Mouse (Mus musculus) adrenal gland (tissue): ENCODE results near the gene Hlf.

ENCODE experiments used
- intact Hi-C: fragments of 180-260 bp; cut with DNase I; formaldehyde crosslinking; loops from one replicate; pipeline ENCODE4 v1.15.1; 2025

Hlf gene

GRCm38 (mm10) chr11:90345746-90346145 lies 44.9 kb downstream of the Hlf start:
- intact Hi-C loops, result no loop called here

GRCm38 (mm10) chr11:90342858-90343257 lies 47.8 kb downstream of the Hlf start:
- intact Hi-C loops, result no loop called here

- intact Hi-C loops, result no loop called here
Measured at GRCm38 (mm10) chr11:90342267-90342666, 48.4 kb downstream of the Hlf start.

- intact Hi-C loops, result no loop called here
Measured at GRCm38 (mm10) chr11:90340836-90341235, 49.9 kb downstream of the Hlf start.

DNA sequence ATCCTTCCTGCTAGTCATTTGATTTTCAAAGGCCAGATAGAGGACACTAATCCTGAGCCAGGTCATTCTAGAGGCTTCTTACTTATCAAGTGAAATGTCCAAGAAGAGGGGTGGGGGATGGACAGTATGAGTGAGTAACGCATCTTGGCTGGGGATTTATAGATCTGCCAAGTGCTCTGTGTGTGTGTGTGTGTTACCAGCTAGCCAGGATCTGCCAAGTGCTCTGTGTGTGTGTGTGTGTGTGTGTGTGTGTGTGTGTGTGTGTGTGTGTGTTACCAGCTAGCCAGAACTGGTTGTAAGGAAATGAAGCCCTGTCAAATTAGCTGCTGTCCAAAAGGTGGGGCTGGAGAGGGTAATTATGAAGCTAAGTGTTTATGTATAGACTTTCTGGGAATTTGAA lies 55.9 kb downstream of the Hlf start:
- intact Hi-C loops, result no loop called here

- intact Hi-C loops, result no loop called here
Measured at GRCm38 (mm10) chr11:90332737-90333136, 58.0 kb downstream of the Hlf start.

GRCm38 (mm10) chr11:90330202-90330694 lies 60.4 kb downstream of the Hlf start:
- intact Hi-C loops, result no loop called here

DNA sequence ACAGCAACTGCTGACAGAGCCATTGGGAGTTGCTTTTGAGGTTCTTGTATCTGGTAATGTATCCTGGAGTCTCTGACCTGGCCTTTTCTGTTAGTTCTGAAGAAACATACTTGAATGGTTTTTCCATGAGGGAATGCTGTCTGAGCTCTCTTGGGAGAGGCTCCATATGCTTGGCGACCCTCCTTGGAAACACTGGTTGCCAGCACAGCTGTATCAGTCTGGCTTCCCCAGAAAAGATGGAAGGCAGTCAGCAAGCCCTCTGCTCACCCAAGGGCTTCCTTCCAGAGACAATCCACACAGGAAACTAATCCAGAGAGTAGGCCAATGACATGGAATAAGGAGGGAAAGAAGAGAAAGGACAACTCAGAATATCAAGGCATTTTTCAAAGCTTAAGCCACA lies 63.9 kb downstream of the Hlf start:
- intact Hi-C loops, result no loop called here

GRCm38 (mm10) chr11:90326146-90326545 lies 64.5 kb downstream of the Hlf start:
- intact Hi-C loops, result no loop called here

GRCm38 (mm10) chr11:90324597-90324996 lies 66.1 kb downstream of the Hlf start:
- intact Hi-C loops, result no loop called here

GRCm38 (mm10) chr11:90320922-90321321 lies 69.8 kb downstream of the Hlf start:
- intact Hi-C loops, result no loop called here

- intact Hi-C loops, result loop anchor here (5.0 kb wide), 2 partner anchors 70 to 100 kb away; no protein-coding TSS in a partner anchor
Measured at GRCm38 (mm10) chr11:90317482-90317881, 73.2 kb downstream of the Hlf start.

GRCm38 (mm10) chr11:90314606-90315005 lies 76.1 kb downstream of the Hlf start:
- intact Hi-C loops, result loop anchor here (5.0 kb wide), 2 partner anchors 73 to 103 kb away; no protein-coding TSS in a partner anchor

DNA sequence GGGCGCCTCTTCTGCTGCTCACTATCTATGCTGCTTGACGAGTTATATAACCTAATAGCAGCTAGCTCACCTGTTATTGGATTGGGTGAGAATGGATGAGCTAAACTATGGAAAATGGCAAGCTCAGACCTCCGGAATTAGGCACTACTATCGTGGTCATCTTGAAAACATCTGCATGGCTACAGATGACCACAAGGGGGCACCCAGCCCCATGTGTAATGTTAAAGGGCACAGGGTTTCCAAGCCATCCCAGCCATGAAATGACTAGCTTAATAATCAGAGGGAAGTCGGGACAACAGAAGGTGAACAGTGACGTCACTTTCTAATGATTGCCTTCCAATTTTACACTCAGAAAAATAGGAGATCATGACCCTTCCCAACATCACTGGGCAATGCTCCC lies 83.7 kb downstream of the Hlf start:
- intact Hi-C loops, result loop anchor here (2.0 kb wide), 2 partner anchors 124 to 310 kb away; no protein-coding TSS in a partner anchor

GRCm38 (mm10) chr11:90306067-90306466 lies 84.6 kb downstream of the Hlf start:
- intact Hi-C loops, result loop anchor here (2.0 kb wide), 2 partner anchors 123 to 311 kb away; no protein-coding TSS in a partner anchor

DNA sequence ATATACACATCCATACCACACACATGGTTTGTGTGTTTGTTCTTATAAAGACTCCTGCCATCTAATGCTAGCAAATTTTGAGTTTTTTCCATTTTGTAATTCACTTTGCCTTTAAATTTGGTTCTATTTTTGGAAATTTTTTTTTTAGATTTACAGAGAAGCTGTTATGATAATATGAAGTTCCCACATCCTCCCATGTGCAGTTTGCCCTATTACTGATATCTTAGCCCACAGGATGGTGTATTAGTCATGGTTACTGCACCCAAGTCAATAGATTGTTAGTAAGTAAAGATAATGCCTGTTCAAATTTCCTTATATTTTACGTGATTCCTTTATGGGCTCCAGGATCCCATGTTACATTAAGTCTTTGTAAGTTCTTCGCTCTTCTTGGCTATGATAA lies 96.1 kb downstream of the Hlf start:
- intact Hi-C loops, result no loop called here

DNA sequence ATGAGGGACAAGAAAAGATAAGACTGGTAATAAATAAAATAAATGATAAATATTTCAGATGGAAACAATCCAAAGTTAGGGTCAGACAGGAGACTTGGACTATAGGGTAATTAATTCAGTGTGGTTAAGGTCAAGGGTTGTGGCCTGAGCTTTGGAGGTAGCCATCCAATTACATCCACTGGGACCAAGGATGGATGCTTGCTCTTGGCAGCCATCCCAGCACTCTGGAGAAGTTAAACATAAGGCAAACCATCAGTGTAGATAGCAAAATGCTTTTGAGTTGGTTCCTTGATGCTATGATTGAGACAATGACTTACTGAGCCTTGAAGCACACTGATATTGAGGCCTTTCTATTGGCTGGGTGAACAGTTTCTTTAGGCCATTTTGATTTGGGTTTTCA lies 97.9 kb downstream of the Hlf start:
- intact Hi-C loops, result no loop called here

- intact Hi-C loops, result no loop called here
Measured at GRCm38 (mm10) chr11:90291156-90291555, 99.5 kb downstream of the Hlf start.

- intact Hi-C loops, result no loop called here
Measured at GRCm38 (mm10) chr11:90286550-90287154, 104.0 kb downstream of the Hlf start.
